Mouse (Mus musculus) C2C12 (cell line): Measurements from ENCODE around the gene Sp7. TPM values are rescaled to one million over a fixed set of nuclear protein-coding genes. Genes with fewer than 3 reads are reported as not detected.

Source experiments
- H3K27me3 ChIP-seq: one replicate; pipeline ENCODE4 v1.6.1; 2011; ENCODE audit not compliant: control insufficient read depth, insufficient read depth, insufficient read length
- H3K36me3 ChIP-seq: one replicate; pipeline ENCODE4 v1.6.1; 2011; ENCODE audit not compliant: control insufficient read depth, insufficient read depth
- H3K4me3 ChIP-seq: one replicate; pipeline ENCODE4 v1.5.1; 2011; ENCODE audit warnings: mild to moderate bottlenecking, control low read depth; ENCODE audit not compliant: poor library complexity, insufficient read depth, severe bottlenecking
- H3K79me2 ChIP-seq: one replicate; pipeline ENCODE4 v1.6.1; 2011; ENCODE audit not compliant: control insufficient read depth, insufficient read depth
- H3K79me3 ChIP-seq: one replicate; pipeline ENCODE4 v1.6.1; 2011; ENCODE audit warnings: low read depth, control low read depth
- H3ac ChIP-seq: one replicate; pipeline ENCODE3; 2011; ENCODE audit warnings: low read depth; ENCODE audit not compliant: control insufficient read depth, insufficient read length
- CEBPB ChIP-seq: IDR thresholded peaks from one replicate; pipeline ENCODE4 v1.6.1; 2011; ENCODE audit warnings: low read depth, mild to moderate bottlenecking, control low read depth, moderate library complexity
- CTCF ChIP-seq: IDR thresholded peaks from one replicate; pipeline ENCODE4 v1.5.1; 2011; ENCODE audit not compliant: control insufficient read depth, insufficient read depth, insufficient read length
- FOSL1 ChIP-seq: IDR thresholded peaks from one replicate; pipeline ENCODE4 v1.8.0; 2011; ENCODE audit warnings: mild to moderate bottlenecking, low read length; ENCODE audit not compliant: poor library complexity, insufficient read depth, severe bottlenecking
- MAX ChIP-seq: IDR thresholded peaks from one replicate; pipeline ENCODE4 v1.6.1; 2011; ENCODE audit warnings: mild to moderate bottlenecking, control low read depth
- MYOD1 ChIP-seq: IDR thresholded peaks from one replicate; pipeline ENCODE4 v1.6.1; 2011; ENCODE audit warnings: low read depth; ENCODE audit not compliant: control insufficient read depth, insufficient read length
- MYOG ChIP-seq: IDR thresholded peaks from one replicate; pipeline ENCODE4 v1.6.1; 2011; ENCODE audit not compliant: control insufficient read depth, insufficient read length; ENCODE audit errors: extremely low read depth
- USF1 ChIP-seq: IDR thresholded peaks from one replicate; pipeline ENCODE4 v1.6.1; 2011; ENCODE audit warnings: low read depth, mild to moderate bottlenecking, control low read depth, moderate library complexity
- polyA plus RNA-seq: library from polyadenylated mRNA; unstranded; fragments of >200 nt; fragmentation: generic; extraction: Trizol; gene quantifications from one replicate; pipeline ENCODE4 v1.2.1, GENCODE M21; 2012; ENCODE audit warnings: missing spikeins

The Sp7 gene
- polyA plus RNA-seq, 1 experiment = 10.8 TPM

GRCm38 (mm10) chr15:102356501-102357325 lies 10.3 kb downstream of the Sp7 start:
- Histone ChIP-seq H3K4me3 (no peak overlapping the region), H3K36me3 (no peaks in the 10 kb centered on the region), H3K27me3 (no peaks in the 10 kb centered on the region), H3K79me2 (no peaks in the 10 kb centered on the region), H3K79me3 (no peaks in the 10 kb centered on the region), H3ac (no peak overlapping the region)
- no peak for TF ChIP-seq USF1
- TF ChIP-seq MYOG = no peak
- no peak for TF ChIP-seq FOSL1
- no peak for TF ChIP-seq MYOD1
- no peak for TF ChIP-seq CEBPB
- no peak for TF ChIP-seq CTCF
- TF ChIP-seq MAX = no peak

- Histone ChIP-seq H3K79me2 (no peaks in the 10 kb centered on the region), H3K79me3 (no peaks in the 10 kb centered on the region), H3K27me3 (no peaks in the 10 kb centered on the region), H3K36me3 (no peaks in the 10 kb centered on the region), H3ac (no peak overlapping the region), H3K4me3 (no peak overlapping the region)
- no peak for TF ChIP-seq MYOG
- TF ChIP-seq CTCF = no peak
- no peak for TF ChIP-seq MYOD1
- TF ChIP-seq FOSL1 = no peak
- TF ChIP-seq MAX = no peak
- no peak for TF ChIP-seq CEBPB
- TF ChIP-seq USF1 = no peak
These were observed 11.0 kb downstream of the Sp7 start for GRCm38 (mm10) chr15:102355871-102356441.

GRCm38 (mm10) chr15:102355134-102355870 lies 11.7 kb downstream of the Sp7 start:
- no peaks in the 10 kb centered on the region for H3K79me3 ChIP-seq
- peaks cover 2% of the 10 kb centered on the region for H3K79me2 ChIP-seq
- H3ac ChIP-seq = peak overlapping the region; percentile 0
- no peak overlapping the region for H3K4me3 ChIP-seq
- no peaks in the 10 kb centered on the region for H3K36me3 ChIP-seq
- H3K27me3 ChIP-seq = no peaks in the 10 kb centered on the region
- TF ChIP-seq CTCF = peak; percentile 52
- no peak for TF ChIP-seq MYOG

GRCm38 (mm10) chr15:102353986-102354385 lies 13.0 kb downstream of the Sp7 start:
- Histone ChIP-seq H3K79me3 (peaks cover 11% of the 10 kb centered on the region), H3ac (no peak overlapping the region), H3K36me3 (no peaks in the 10 kb centered on the region), H3K79me2 (peaks cover 15% of the 10 kb centered on the region), H3K4me3 (no peak overlapping the region), H3K27me3 (no peaks in the 10 kb centered on the region)
- no peak for TF ChIP-seq CEBPB
- no peak for TF ChIP-seq CTCF
- TF ChIP-seq USF1 = no peak
- TF ChIP-seq MYOD1 = no peak
- TF ChIP-seq FOSL1 = no peak
- no peak for TF ChIP-seq MAX
- TF ChIP-seq MYOG = no peak

- Histone ChIP-seq H3ac (no peak overlapping the region), H3K79me2 (peaks cover 25% of the 10 kb centered on the region), H3K4me3 (no peak overlapping the region), H3K36me3 (peaks cover 14% of the 10 kb centered on the region), H3K27me3 (no peaks in the 10 kb centered on the region), H3K79me3 (peaks cover 14% of the 10 kb centered on the region)
- TF ChIP-seq CEBPB (no peak), CTCF (no peak), FOSL1 (no peak), MYOG (no peak), MYOD1 (no peak), MAX (no peak), USF1 (no peak)
These were observed 14.8 kb downstream of the Sp7 start for GRCm38 (mm10) chr15:102352177-102352576.
